Mouse (Mus musculus) kidney, adult 10 weeks (tissue): ENCODE results near the gene C330021F23Rik. TPM values are rescaled to one million over a fixed set of nuclear protein-coding genes. Genes with fewer than 3 reads are reported as not detected.

ENCODE experiments used
- polyA plus RNA-seq: library from polyadenylated mRNA; stranded (reverse); fragments of 350-450 nt; fragmentation: Illumina TruSeq; extraction: RNeasy Lipid Tissue Mini Kit (QIAGEN cat#74804); gene quantifications from one replicate; pipeline ENCODE4 v1.2.3, GENCODE M21; 2014; ENCODE audit warnings: low read depth, low replicate concordance

C330021F23Rik gene
- polyA plus RNA-seq = 2.2 TPM

GRCm38 (mm10) chr8:3567641-3568371 is at the start of gene C330021F23Rik:
Gene C330021F23Rik (plus strand): TSS chr8:3567990.

GRCm38 (mm10) chr8:3586993-3587390 is 19.2 kb downstream of the C330021F23Rik start, which contains the start of gene Camsap3:
Gene Camsap3 (plus strand): TSS chr8:3587293.

GRCm38 (mm10) chr8:3621199-3621970 is 53.6 kb downstream of the C330021F23Rik start, which contains the start of the genes Xab2 and Pet100:
Gene Xab2 (minus strand): TSS chr8:3621316.
Gene Pet100 (plus strand): TSS chr8:3621548.

GRCm38 (mm10) chr8:3625445-3625844 is 57.7 kb downstream of the C330021F23Rik start, which contains the start of gene Pcp2:
Gene Pcp2 (minus strand): TSS chr8:3625545.

GRCm38 (mm10) chr8:3630647-3631477 is 63.1 kb downstream of the C330021F23Rik start, which contains the start of gene Stxbp2:
Gene Stxbp2 (plus strand): TSS chr8:3630955.

Other genes with a start within 250 kb of the C330021F23Rik start
- not detected for gene A430078G23Rik, start 214.6 kb upstream of the C330021F23Rik start, polyA plus RNA-seq
- 10.0 TPM for gene Arhgef18, start 175.0 kb upstream of the C330021F23Rik start, polyA plus RNA-seq
- gene Pex11g, start 100.3 kb upstream of the C330021F23Rik start, polyA plus RNA-seq = 1.5 TPM
- not detected for gene Tex45, start 97.1 kb upstream of the C330021F23Rik start, polyA plus RNA-seq
- 2.0 TPM for gene Zfp358, start 74.9 kb upstream of the C330021F23Rik start, polyA plus RNA-seq
- gene Mcoln1, start 67.5 kb upstream of the C330021F23Rik start, polyA plus RNA-seq = 9.3 TPM
- gene Pnpla6, start 52.6 kb upstream of the C330021F23Rik start, polyA plus RNA-seq = 8.4 TPM
- gene Camsap3, start 19.3 kb downstream of the C330021F23Rik start, polyA plus RNA-seq = 1.6 TPM
- 0.12 TPM for gene Xab2, start 53.3 kb downstream of the C330021F23Rik start, polyA plus RNA-seq
- 17.4 TPM for gene Pet100, start 53.6 kb downstream of the C330021F23Rik start, polyA plus RNA-seq
- not detected for gene Pcp2, start 57.6 kb downstream of the C330021F23Rik start, polyA plus RNA-seq
- gene Stxbp2, start 63.0 kb downstream of the C330021F23Rik start, polyA plus RNA-seq = 18.8 TPM
- 1.3 TPM for gene Retn, start 87.8 kb downstream of the C330021F23Rik start, polyA plus RNA-seq
- not detected for gene Mcemp1, start 97.8 kb downstream of the C330021F23Rik start, polyA plus RNA-seq
- not detected for gene Fcor, start 104.4 kb downstream of the C330021F23Rik start, polyA plus RNA-seq
- 7.9 TPM for gene Trappc5, start 108.3 kb downstream of the C330021F23Rik start, polyA plus RNA-seq
- not detected for gene Fcer2a, start 126.2 kb downstream of the C330021F23Rik start, polyA plus RNA-seq
- not detected for gene Clec4g, start 152.7 kb downstream of the C330021F23Rik start, polyA plus RNA-seq
- gene Cd209a, start 181.0 kb downstream of the C330021F23Rik start, polyA plus RNA-seq = 3.9 TPM